Mouse (Mus musculus) limb, embryonic 14.5 days (tissue): ENCODE results near the gene Emc3. TPM values are rescaled to one million over a fixed set of nuclear protein-coding genes. Genes with fewer than 3 reads are reported as not detected.

Experiments
- ATAC-seq: fragments of 200-750 bp; cut with Nextera tagmentation; 2 replicates; pipeline ENCODE4 v1.8.0; 2017; ENCODE audit warnings: low read depth, moderate number of reproducible peaks, moderate TSS enrichment; ENCODE audit not compliant: low FRiP score
- DNase-seq: peaks from one replicate; pipeline ENCODE4 v3.0.0-alpha.2; 2015; ENCODE audit warnings: low spot score
- H3K27ac ChIP-seq: fragments of 300-500 bp; sonication (generic); replicated peaks from 2 replicates; pipeline ENCODE4 v1.5.1; 2014; ENCODE audit warnings: low read depth, mild to moderate bottlenecking, low read length, moderate library complexity, mixed read lengths
- H3K27me3 ChIP-seq: fragments of 300-500 bp; sonication (generic); 2 replicates; pipeline ENCODE4 v1.6.1; 2014; ENCODE audit warnings: low read length, mixed read lengths; ENCODE audit not compliant: control insufficient read depth, insufficient read depth
- H3K36me3 ChIP-seq: fragments of 300-500 bp; sonication (generic); 2 replicates; pipeline ENCODE4 v1.6.1; 2014; ENCODE audit warnings: mild to moderate bottlenecking, low read length, moderate library complexity, mixed read lengths; ENCODE audit not compliant: control insufficient read depth, insufficient read depth
- H3K4me1 ChIP-seq: fragments of 300-500 bp; sonication (generic); 2 replicates; pipeline ENCODE4 v1.6.1; 2014; ENCODE audit warnings: antibody characterized with exemption, low read length, mixed read lengths; ENCODE audit not compliant: control insufficient read depth, insufficient read depth
- H3K4me2 ChIP-seq: fragments of 300-500 bp; sonication (generic); replicated peaks from 2 replicates; pipeline ENCODE4 v1.6.1; 2014; ENCODE audit warnings: low read depth, mild to moderate bottlenecking, low read length, moderate library complexity; ENCODE audit not compliant: severe bottlenecking
- H3K4me3 ChIP-seq: fragments of 300-500 bp; sonication (generic); replicated peaks from 2 replicates; pipeline ENCODE4 v1.5.1; 2014; ENCODE audit warnings: low read length
- H3K9ac ChIP-seq: fragments of 300-500 bp; sonication (generic); 2 replicates; pipeline ENCODE4 v1.6.1; 2014; ENCODE audit warnings: mild to moderate bottlenecking, low read depth, low read length, moderate library complexity; ENCODE audit not compliant: severe bottlenecking
- H3K9me3 ChIP-seq: fragments of 300-500 bp; sonication (generic); 2 replicates; pipeline ENCODE4 v1.6.1; 2016; ENCODE audit warnings: low read length; ENCODE audit not compliant: control insufficient read depth
- POLR2A ChIP-seq: fragments of 200-500 bp; IDR thresholded peaks from 2 replicates; pipeline ENCODE4 v1.8.0; 2012; ENCODE audit warnings: inconsistent platforms, mild to moderate bottlenecking, moderate library complexity, borderline replicate concordance; ENCODE audit not compliant: insufficient read depth, insufficient read length; ENCODE audit errors: extremely low read depth
- WGBS: fragments of 180-500 bp; shearing (Covaris S2); extraction: QIAGEN DNeasy Blood & Tissue Kit; methylation state at CpG from one replicate; pipeline ENCODE4 v1.1.7; 2014; 5-methylcytosine and 5-hydroxymethylcytosine counted together
- polyA plus RNA-seq, 2 experiments: library from polyadenylated mRNA; depleted of rRNA in 1 of 2; stranded (reverse) in 1 of 2; unstranded in 1 of 2; fragments of >200 nt; fragmentation: Nextera tagmentation in 1 of 2; extraction: Ambion mirVana in 1 of 2; gene quantifications; 2 replicates each; pipeline versions ENCODE4 v1.2.1 to v1.2.3; 2012 to 2014

The Emc3 gene
- polyA plus RNA-seq, 2 experiments: 58.0 to 96.3 TPM

GRCm38 (mm10) chr6:113543906-113544481 lies 12.5 kb upstream of the Emc3 start:
- Histone ChIP-seq H3K27me3 (no peaks in the 10 kb centered on the region), H3K4me2 (no peak overlapping the region), H3K27ac (no peak overlapping the region), H3K4me3 (no peak overlapping the region), H3K4me1 (no peaks in the 10 kb centered on the region), H3K9ac (no peak overlapping the region), H3K9me3 (no peaks in the 10 kb centered on the region), H3K36me3 (no peaks in the 10 kb centered on the region)
- ATAC-seq (no peak), DNase-seq (no peak)
- 97% methylated on average over 8 of the region's 12 CpGs for WGBS
- no peak for TF ChIP-seq POLR2A

- ATAC-seq (no peak), DNase-seq (no peak)
- Histone ChIP-seq H3K9ac (no peak overlapping the region), H3K9me3 (no peaks in the 10 kb centered on the region), H3K27ac (no peak overlapping the region), H3K4me2 (no peak overlapping the region), H3K36me3 (peaks cover 7% of the 10 kb centered on the region; the same call in 1 of the 2 replicates), H3K4me3 (no peak overlapping the region), H3K4me1 (no peaks in the 10 kb centered on the region), H3K27me3 (no peaks in the 10 kb centered on the region)
- TF ChIP-seq POLR2A: no peak
- 87% methylated on average over 6 of the region's 6 CpGs for WGBS
Observed at GRCm38 (mm10) chr6:113541610-113542009, 10.2 kb upstream of the Emc3 start.

DNA sequence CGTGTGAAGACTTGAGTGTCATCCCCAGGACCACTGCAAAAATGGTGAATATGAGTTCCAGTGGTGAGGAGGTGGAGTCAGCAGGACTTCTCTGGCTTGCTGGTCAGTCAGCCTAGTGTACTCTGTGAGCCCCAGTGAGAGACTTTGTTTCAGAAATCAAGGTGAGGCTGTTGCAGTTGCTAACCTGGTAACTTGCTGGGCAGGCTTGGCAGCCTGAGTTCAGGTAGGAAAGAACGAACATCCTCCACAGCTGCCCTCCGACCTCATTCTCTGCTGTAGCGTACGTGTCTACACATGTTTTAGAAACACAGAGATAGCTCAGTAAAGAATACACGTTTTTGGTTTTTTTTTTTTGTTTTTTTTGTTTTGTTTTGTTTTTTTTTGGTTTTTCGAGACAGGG lies 3.4 kb upstream of the Emc3 start:
- DNase-seq (no peak), ATAC-seq (no peak)
- H3K36me3 ChIP-seq: peaks cover 7% of the 10 kb centered on the region; the same call in 1 of the 2 replicates
- no peak overlapping the region for H3K4me2 ChIP-seq
- no peaks in the 10 kb centered on the region for H3K27me3 ChIP-seq
- no peak for TF ChIP-seq POLR2A
- no peak overlapping the region for H3K4me3 ChIP-seq
- H3K9me3 ChIP-seq: no peaks in the 10 kb centered on the region
- 78% methylated on average over 7 of the region's 7 CpGs for WGBS
- no peak overlapping the region for H3K9ac ChIP-seq
- peaks cover 7% of the 10 kb centered on the region; the same call in 1 of the 2 replicates for H3K4me1 ChIP-seq
- no peak overlapping the region for H3K27ac ChIP-seq

GRCm38 (mm10) chr6:113531840-113532404 lies 470 bp upstream of the Emc3 start:
- H3K27ac ChIP-seq: no peak overlapping the region
- no peak for DNase-seq
- WGBS: 8% methylated on average over 7 of the region's 7 CpGs

DNA sequence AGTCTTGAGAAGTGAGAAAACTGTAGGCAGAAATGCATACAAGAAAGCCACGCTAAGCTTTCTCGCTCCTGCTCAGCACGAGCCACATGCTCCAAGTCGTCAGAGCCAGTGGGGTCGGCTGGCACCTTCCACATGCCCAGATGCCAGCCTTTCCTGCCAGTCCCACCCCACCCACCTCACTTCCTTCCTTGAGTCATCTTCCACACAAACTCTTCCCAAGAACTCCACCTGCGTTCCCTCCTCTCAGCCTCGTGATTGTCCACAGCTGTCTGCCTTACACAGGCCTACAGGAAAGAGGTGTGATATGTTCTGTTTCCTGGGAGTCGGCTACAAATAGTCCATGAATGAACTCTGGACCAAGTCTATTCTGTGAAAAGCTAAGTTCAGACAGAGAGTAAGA lies 8.0 kb downstream of the Emc3 start:
- Histone ChIP-seq H3K27me3 (no peaks in the 10 kb centered on the region), H3K4me1 (no peaks in the 10 kb centered on the region), H3K36me3 (peaks cover 64% of the 10 kb centered on the region), H3K9me3 (no peaks in the 10 kb centered on the region), H3K27ac (no peak overlapping the region), H3K9ac (no peak overlapping the region), H3K4me3 (no peak overlapping the region), H3K4me2 (no peak overlapping the region)
- DNase-seq: no peak
- no peak for ATAC-seq
- TF ChIP-seq POLR2A: no peak
- WGBS: 93% methylated on average over 8 of the region's 8 CpGs

More at GRCm38 (mm10) chr6:113531840-113532404, 470 bp upstream of the Emc3 start:
- peaks cover 5% of the 10 kb centered on the region; the same call in 1 of the 2 replicates for H3K36me3 ChIP-seq
- peak overlapping the region; percentile 73 for H3K9ac ChIP-seq
- ATAC-seq: no peak
- H3K4me1 ChIP-seq: peaks cover 7% of the 10 kb centered on the region; the same call in 1 of the 2 replicates
- peak overlapping the region; percentile 68 for H3K4me3 ChIP-seq
- TF ChIP-seq POLR2A: no peak
- H3K4me2 ChIP-seq: peak overlapping the region; percentile 51
- no peaks in the 10 kb centered on the region for H3K27me3 ChIP-seq
- no peaks in the 10 kb centered on the region for H3K9me3 ChIP-seq
